Mouse (Mus musculus) liver, postnatal 0 days (tissue): ENCODE measurements at regions not wholly inside any gene's neighbourhood (a gene's known extent, or its start where the extent isn't known, plus 50 kb on each side); places are given as distances from the start of the nearest gene placed in this dataset.

ENCODE experiments used
- CTCF ChIP-seq: sonication (generic); IDR thresholded peaks from 2 replicates; pipeline ENCODE4 v1.5.1; 2016; ENCODE audit warnings: antibody characterized with exemption, low read depth
- EP300 ChIP-seq: IDR thresholded peaks from 2 replicates; pipeline ENCODE4 v1.6.1; 2016; ENCODE audit warnings: antibody characterized with exemption, low read depth, mild to moderate bottlenecking

DNA sequence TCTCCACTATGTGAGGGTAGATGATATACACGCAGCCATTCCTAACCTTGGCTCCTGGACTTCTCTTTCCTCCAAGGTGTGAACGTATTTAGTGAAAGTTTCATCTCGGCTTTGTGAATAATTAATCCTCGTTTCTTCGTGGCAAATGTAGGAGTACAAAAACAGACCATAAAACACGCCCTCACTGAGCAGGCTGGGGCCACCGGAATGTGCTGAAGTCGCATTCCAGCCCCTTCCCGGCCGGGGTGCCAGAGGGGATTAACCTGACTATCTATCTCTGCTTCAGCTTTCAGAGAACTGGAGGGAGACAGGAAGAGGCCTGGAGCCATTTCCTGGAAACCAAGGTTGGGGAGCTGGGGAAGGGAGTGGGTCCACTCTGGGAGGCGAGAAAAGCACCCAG lies 499.1 kb downstream of the Zfp704 start:
- TF ChIP-seq EP300 (no peak), CTCF (no peak)
